ENCODE assay signal across 14 mouse cellular contexts in genomic region chr10:5800490-5800889, GRCm38 (mm10). TPM values are rescaled to one million over a fixed set of nuclear protein-coding genes. Genes with fewer than 3 reads are reported as not detected.
DNase-seq lines count a peak whose midpoint lies in the region; TF ChIP-seq lines count a peak whose summit lies in the region.
"Had no signal": no experiment of that assay in that cellular context is flagged by ENCODE, and none has a peak within 500 bp of the region (broad histone marks: within the 10 kb centered on the region; RNA-seq: fewer than 3 reads in every experiment).

No protein-coding gene starts in this region.

- TF ChIP-seq POLR2A in liver, adult 2 months (IDR thresholded peaks at IDR 0.05; ENCODE audit: extremely low read depth, insufficient read depth, low read length) = no peak

- H3K27me3 ChIP-seq in liver, adult 2 months (ENCODE audit: control insufficient read depth, insufficient read depth, low read length) = no peaks in the 10 kb centered on the region
- H3K27me3 ChIP-seq: embryonic facial prominence, embryonic 15.5 days; limb, embryonic 13.5 days; Patski had no signal

- DNase-seq in heart, adult 11 months = peak; percentile 2
- no peak for DNase-seq in heart, postnatal 4 days
- DNase-seq in liver, adult 2 months (ENCODE audit: extremely low read depth, low read depth, low spot score) = peak; percentile 19
- DNase-seq in liver (no peak), MN1 (ENCODE audit: low spot score) (peak; percentile 68)
- DNase-seq in lung, postnatal 36 days = peak; percentile 53
- no peak for DNase-seq in left cerebral cortex, postnatal 4 days
- DNase-seq in gastrocnemius, postnatal 36 days = no peak
- DNase-seq: kidney, postnatal 25 days; thymus, postnatal 25 days had no signal

- H3K36me3 ChIP-seq in liver, adult 2 months (ENCODE audit: control insufficient read depth, insufficient read depth, low read length) = peaks cover 22% of the 10 kb centered on the region

- H3K27ac ChIP-seq in liver, adult 2 months (replicated peaks; ENCODE audit: insufficient read depth, low read depth, low read length) = no peak overlapping the region
- H3K27ac ChIP-seq: embryonic facial prominence, embryonic 15.5 days; limb, embryonic 13.5 days had no signal

- H3K9ac ChIP-seq in liver, adult 2 months (ENCODE audit: low read depth, low read length) = no peak overlapping the region
- H3K9ac ChIP-seq: embryonic facial prominence, embryonic 15.5 days; limb, embryonic 13.5 days had no signal

- peaks cover 8% of the 10 kb centered on the region; the same call in 1 of the 2 replicates for H3K79me2 ChIP-seq in liver, adult 2 months (ENCODE audit: control insufficient read depth, insufficient read depth, low read length)

- TF ChIP-seq CTCF in liver, adult 2 months (IDR thresholded peaks at IDR 0.05; ENCODE audit: low read depth, low read length) = 0 out of 2 replicates have a peak, but pooled peaks have one; percentile 11

- H3K4me3 ChIP-seq in liver, adult 2 months (ENCODE audit: insufficient read depth, low read depth, low read length) = no peak overlapping the region
- H3K4me3 ChIP-seq: embryonic facial prominence, embryonic 15.5 days; limb, embryonic 13.5 days; myocyte had no signal

- WGBS in liver, adult 2 months = 100% methylated on average over 1 of the region's 1 CpGs

- intact Hi-C loops in left cerebral cortex, postnatal 4 days (cut with DNase I) = no loop called here
- intact Hi-C loops in gastrocnemius, postnatal 36 days (cut with DNase I) = loop anchor here (5.0 to 10.0 kb wide), 2 partner anchors 42 to 1366 kb away; partner anchors contain the start of genes Armt1 and Rmnd1

- peaks cover 3% of the 10 kb centered on the region for H3K4me1 ChIP-seq in liver, adult 2 months (ENCODE audit: control insufficient read depth, insufficient read depth, low read length)

RNA-seq across cellular contexts. Expression of gene Fbxo5, which starts 4.9 kb away (rescaled TPM):
- 10 to 100 TPM; 15.3 to 16.1 TPM for total RNA-seq in heart, postnatal 4 days (2021)
- 0.67 and 0.83 TPM in 2 replicates for total RNA-seq in liver, adult 2 months (2014; rRNA removed)
- polyA plus RNA-seq in liver, adult 2 months (2012; rRNA removed) = 0.20 and 0.39 TPM in 2 replicates
- 1 to 10 TPM; 4.0 to 4.6 TPM for total RNA-seq in left cerebral cortex, postnatal 4 days (2021)
- under 1 TPM; 0.64 to 0.67 TPM for total RNA-seq in gastrocnemius, postnatal 36 days (2021)

RNA-seq across cellular contexts. Expression of gene Mtrf1l, which starts 23.2 kb away (rescaled TPM):
- 10 to 100 TPM in 1 of 2 experiments, 1 to 10 TPM in 1; 7.9 to 10.9 TPM for total RNA-seq in heart, postnatal 4 days (2021)
- 5.0 and 7.2 TPM in 2 replicates for total RNA-seq in liver, adult 2 months (2014; rRNA removed)
- polyA plus RNA-seq in liver, adult 2 months (2012; rRNA removed) = 0.78 and 0.98 TPM in 2 replicates
- total RNA-seq in left cerebral cortex, postnatal 4 days (2021) = 10 to 100 TPM; 10.7 to 11.4 TPM
- 1 to 10 TPM; 4.0 to 7.0 TPM for total RNA-seq in gastrocnemius, postnatal 36 days (2021)

Comparison
In these comparisons a context has a peak if more than half of its experiments do, and no peak if none do; other contexts are left out.
1. DNase-seq: peak in heart, adult 11 months (single experiment), liver, adult 2 months (single experiment), MN1 (single experiment) and lung, postnatal 36 days (single experiment); none in heart, postnatal 4 days (single experiment), liver (single experiment), left cerebral cortex, postnatal 4 days (single experiment) and gastrocnemius, postnatal 36 days (0 of 2).